Mouse (Mus musculus): ENCODE results near the gene Igf2r. TPM values are rescaled to one million over a fixed set of nuclear protein-coding genes. Genes with fewer than 3 reads are reported as not detected.

The Igf2r gene
- polyA plus RNA-seq, 1 experiment from 2014 or later: 11.2 TPM

- no peaks in the 10 kb centered on the region for H3K4me1 ChIP-seq (replicated peaks)
- H3K4me3 ChIP-seq (replicated peaks): no peak overlapping the region
- H3K4me2 ChIP-seq (replicated peaks): no peak overlapping the region
- H3K27ac ChIP-seq: no peak overlapping the region
- H3K36me3 ChIP-seq: no peaks in the 10 kb centered on the region
- no peaks in the 10 kb centered on the region for H3K9me3 ChIP-seq
- WGBS: 75% methylated on average over 5 of the region's 5 CpGs
- no peak overlapping the region for H3K9ac ChIP-seq (replicated peaks)
- no peaks in the 10 kb centered on the region for H3K27me3 ChIP-seq
- ATAC-seq: no peak
These were observed 124.0 kb downstream of the Igf2r start for GRCm38 (mm10) chr17:12645461-12645860.

DNA sequence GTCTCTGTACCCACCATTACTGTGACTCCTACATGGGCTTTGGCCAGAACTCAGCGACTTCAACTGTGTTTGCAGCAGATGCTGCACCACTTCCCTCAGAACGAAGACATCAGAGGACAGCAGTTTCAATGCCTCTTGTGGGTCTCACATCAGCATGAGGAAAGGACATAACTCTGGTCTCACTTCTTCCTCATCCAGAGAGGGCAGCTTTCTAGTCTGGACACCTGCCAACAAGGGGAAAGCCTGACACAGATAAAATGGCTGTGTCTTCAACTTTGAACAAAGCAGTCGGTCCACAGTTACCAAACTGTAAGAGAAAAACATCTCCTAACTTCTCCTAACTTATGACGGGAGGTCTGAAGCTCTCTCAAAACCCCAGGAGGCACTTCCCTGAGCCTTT is 128.4 kb downstream of the Igf2r start:
- Histone ChIP-seq H3K4me2 (replicated peaks) (no peak overlapping the region), H3K36me3 (no peaks in the 10 kb centered on the region), H3K9ac (replicated peaks) (no peak overlapping the region), H3K9me3 (no peaks in the 10 kb centered on the region; the same call in 1 of the 2 replicates), H3K4me3 (replicated peaks) (no peak overlapping the region), H3K27me3 (no peaks in the 10 kb centered on the region), H3K4me1 (replicated peaks) (no peaks in the 10 kb centered on the region), H3K27ac (no peak overlapping the region)
- no peak for ATAC-seq
- 76% methylated on average over 4 of the region's 4 CpGs for WGBS

DNA sequence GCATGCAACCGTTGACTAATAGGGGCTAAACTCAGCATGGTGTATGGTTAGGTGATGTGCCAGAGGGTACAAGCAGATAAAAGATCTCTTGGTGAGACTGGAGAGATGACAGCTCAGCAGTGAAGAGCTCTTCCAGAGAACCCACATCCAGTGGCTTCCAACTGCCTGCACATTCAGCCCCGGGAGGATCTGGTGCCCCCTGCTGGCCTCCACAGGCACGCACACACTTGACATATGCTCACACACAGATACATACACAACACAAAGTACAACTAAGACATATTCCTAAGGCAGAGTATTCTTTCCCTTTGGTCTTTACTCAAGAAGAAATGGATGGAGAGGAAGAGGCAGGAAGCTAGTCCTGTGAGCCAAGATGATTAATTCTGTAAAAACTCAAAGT is 129.9 kb downstream of the Igf2r start:
- no peaks in the 10 kb centered on the region for H3K36me3 ChIP-seq
- H3K9me3 ChIP-seq: no peaks in the 10 kb centered on the region; the same call in 1 of the 2 replicates
- H3K4me2 ChIP-seq (replicated peaks): no peak overlapping the region
- no peak overlapping the region for H3K27ac ChIP-seq
- ATAC-seq: no peak
- WGBS: 95% methylated on average over 3 of the region's 3 CpGs
- H3K4me1 ChIP-seq (replicated peaks): no peaks in the 10 kb centered on the region
- no peak overlapping the region for H3K9ac ChIP-seq (replicated peaks)
- no peak overlapping the region for H3K4me3 ChIP-seq (replicated peaks)
- peaks cover 3% of the 10 kb centered on the region for H3K27me3 ChIP-seq

- H3K36me3 ChIP-seq: no peaks in the 10 kb centered on the region
- no peak overlapping the region for H3K27ac ChIP-seq
- no peaks in the 10 kb centered on the region; the same call in 1 of the 2 replicates for H3K9me3 ChIP-seq
- peaks cover 5% of the 10 kb centered on the region for H3K27me3 ChIP-seq
- no peak overlapping the region for H3K4me3 ChIP-seq (replicated peaks)
- no peak for ATAC-seq
- WGBS: 74% methylated on average over 4 of the region's 4 CpGs
- no peak overlapping the region for H3K4me2 ChIP-seq (replicated peaks)
- no peak overlapping the region for H3K9ac ChIP-seq (replicated peaks)
- peaks cover 8% of the 10 kb centered on the region for H3K4me1 ChIP-seq (replicated peaks)
These were observed 134.7 kb downstream of the Igf2r start for GRCm38 (mm10) chr17:12634814-12635213.

Other genes starting within 250 kb of the Igf2r start
- 1.1 and 1.2 TPM in 2 replicates for gene Slc22a2, start 185.5 kb downstream of the Igf2r start, polyA plus RNA-seq (2015; fragmentation: Nextera tagmentation; extraction: Ambion mirVana)
- gene Slc22a1, start 93.8 kb downstream of the Igf2r start, polyA plus RNA-seq (2015; fragmentation: Nextera tagmentation; extraction: Ambion mirVana): not detected in 2 replicates
- gene Mas1, start 98.5 kb upstream of the Igf2r start, polyA plus RNA-seq (2015; fragmentation: Nextera tagmentation; extraction: Ambion mirVana): not detected in 2 replicates
- gene Mrgprh, start 106.4 kb upstream of the Igf2r start, polyA plus RNA-seq (2015; fragmentation: Nextera tagmentation; extraction: Ambion mirVana): not detected in 2 replicates
- 1.5 and 2.0 TPM in 2 replicates for gene Pnldc1, start 140.6 kb upstream of the Igf2r start, polyA plus RNA-seq (2015; fragmentation: Nextera tagmentation; extraction: Ambion mirVana)
- 403 and 435 TPM in 2 replicates for gene Tcp1, start 146.0 kb upstream of the Igf2r start, polyA plus RNA-seq (2015; fragmentation: Nextera tagmentation; extraction: Ambion mirVana)
- gene Mrpl18, start 146.7 kb upstream of the Igf2r start, polyA plus RNA-seq (2015; fragmentation: Nextera tagmentation; extraction: Ambion mirVana): 138 and 145 TPM in 2 replicates
- 0.92 and 1.1 TPM in 2 replicates for gene Acat3, start 170.9 kb upstream of the Igf2r start, polyA plus RNA-seq (2015; fragmentation: Nextera tagmentation; extraction: Ambion mirVana)
- gene Acat2, start 191.1 kb upstream of the Igf2r start, polyA plus RNA-seq (2015; fragmentation: Nextera tagmentation; extraction: Ambion mirVana): 360 and 384 TPM in 2 replicates
- 149 and 160 TPM in 2 replicates for gene Wtap, start 224.5 kb upstream of the Igf2r start, polyA plus RNA-seq (2015; fragmentation: Nextera tagmentation; extraction: Ambion mirVana)
- gene Sod2, start 237.2 kb upstream of the Igf2r start, polyA plus RNA-seq (2015; fragmentation: Nextera tagmentation; extraction: Ambion mirVana): 105 and 112 TPM in 2 replicates

All from midbrain, embryonic 13.5 days (tissue).